Mouse (Mus musculus) neural tube, embryonic 13.5 days (tissue): ENCODE measurements around the gene Arhgef10l. TPM values are rescaled to one million over a fixed set of nuclear protein-coding genes. Genes with fewer than 3 reads are reported as not detected.

Source experiments
- ATAC-seq: fragments of 200-750 bp; cut with Nextera tagmentation; 2 replicates; pipeline ENCODE4 v1.8.0; 2017; ENCODE audit warnings: low read depth, mild to moderate bottlenecking, moderate TSS enrichment, moderate library complexity
- H3K27ac ChIP-seq: fragments of 300-500 bp; sonication (generic); replicated peaks from 2 replicates; pipeline ENCODE4 v1.5.1; 2015; ENCODE audit warnings: moderate library complexity, mild to moderate bottlenecking, inconsistent platforms
- H3K27me3 ChIP-seq: fragments of 300-500 bp; sonication (generic); 2 replicates; pipeline ENCODE4 v1.6.1; 2015; ENCODE audit warnings: mild to moderate bottlenecking, inconsistent platforms
- H3K36me3 ChIP-seq: fragments of 300-500 bp; sonication (generic); 2 replicates; pipeline ENCODE4 v1.6.1; 2015; ENCODE audit warnings: mild to moderate bottlenecking, inconsistent platforms
- H3K4me1 ChIP-seq: fragments of 300-500 bp; sonication (generic); replicated peaks from 2 replicates; pipeline ENCODE4 v1.6.1; 2015; ENCODE audit warnings: inconsistent platforms
- H3K4me2 ChIP-seq: fragments of 300-500 bp; sonication (generic); 2 replicates; pipeline ENCODE4 v1.6.1; 2015; ENCODE audit warnings: inconsistent platforms, mild to moderate bottlenecking, moderate library complexity
- H3K4me3 ChIP-seq: fragments of 300-500 bp; sonication (generic); 2 replicates; pipeline ENCODE4 v1.5.1; 2015; ENCODE audit warnings: mild to moderate bottlenecking, inconsistent platforms
- H3K9ac ChIP-seq: fragments of 300-500 bp; sonication (generic); 2 replicates; pipeline ENCODE4 v1.6.1; 2015; ENCODE audit warnings: moderate library complexity, mild to moderate bottlenecking, inconsistent platforms
- H3K9me3 ChIP-seq: fragments of 300-500 bp; sonication (generic); 2 replicates; pipeline ENCODE4 v1.6.1; 2016; ENCODE audit warnings: inconsistent platforms
- WGBS: fragments of 180-500 bp; shearing (Covaris S2); methylation state at CpG from one replicate; pipeline ENCODE4 v1.1.7; 2015; 5-methylcytosine and 5-hydroxymethylcytosine counted together
- polyA plus RNA-seq: library from polyadenylated mRNA; unstranded; fragments of >200 nt; fragmentation: Nextera tagmentation; extraction: Ambion mirVana; gene quantifications from 2 replicates; pipeline ENCODE4 v1.2.1, GENCODE M21; 2015

Arhgef10l gene
- polyA plus RNA-seq, 1 experiment from 2014 or later, result 28.6 TPM

GRCm38 (mm10) chr4:140649207-140649591 lies 16.6 kb downstream of the Arhgef10l start:
- Histone ChIP-seq H3K4me3 (peak overlapping the region; percentile 80), H3K4me1 (peaks cover 56% of the 10 kb centered on the region), H3K4me2 (peak overlapping the region; percentile 77), H3K27ac (peak overlapping the region; percentile 97), H3K9me3 (no peaks in the 10 kb centered on the region), H3K36me3 (peaks cover 9% of the 10 kb centered on the region; the same call in 1 of the 2 replicates), H3K27me3 (no peaks in the 10 kb centered on the region), H3K9ac (peak overlapping the region; percentile 98)
- 19% methylated on average over 9 of the region's 9 CpGs for WGBS
- ATAC-seq, result no peak

GRCm38 (mm10) chr4:140648443-140649206 lies 17.2 kb downstream of the Arhgef10l start:
- Histone ChIP-seq H3K4me2 (peak overlapping the region; percentile 77), H3K4me3 (peak overlapping the region; percentile 80), H3K4me1 (peaks cover 54% of the 10 kb centered on the region), H3K36me3 (peaks cover 13% of the 10 kb centered on the region; the same call in 1 of the 2 replicates), H3K9ac (peak overlapping the region; percentile 98), H3K27me3 (no peaks in the 10 kb centered on the region), H3K27ac (peak overlapping the region; percentile 97), H3K9me3 (no peaks in the 10 kb centered on the region)
- peak; percentile 81 for ATAC-seq
- WGBS, result under 1% methylated on average over 26 of the region's 50 CpGs

- WGBS, result 2% methylated on average over 12 of the region's 12 CpGs
- H3K36me3 ChIP-seq, result peaks cover 17% of the 10 kb centered on the region; the same call in 1 of the 2 replicates
- peaks cover 53% of the 10 kb centered on the region for H3K4me1 ChIP-seq
- H3K9me3 ChIP-seq, result 0 out of 2 replicates have a peak, but pooled peaks cover 4% of the 10 kb centered on the region
- peak overlapping the region; percentile 98 for H3K9ac ChIP-seq
- ATAC-seq, result peak; percentile 64
- H3K4me3 ChIP-seq, result peak overlapping the region; percentile 80
- peak overlapping the region; percentile 77 for H3K4me2 ChIP-seq
- peak overlapping the region; percentile 97 for H3K27ac ChIP-seq
- H3K27me3 ChIP-seq, result no peaks in the 10 kb centered on the region
Measured at GRCm38 (mm10) chr4:140647711-140648421, 17.9 kb downstream of the Arhgef10l start.

- Histone ChIP-seq H3K4me2 (no peak overlapping the region), H3K36me3 (peaks cover 17% of the 10 kb centered on the region; the same call in 1 of the 2 replicates), H3K27me3 (no peaks in the 10 kb centered on the region), H3K9ac (no peak overlapping the region), H3K4me1 (peaks cover 71% of the 10 kb centered on the region), H3K27ac (no peak overlapping the region), H3K9me3 (0 out of 2 replicates have a peak, but pooled peaks cover 4% of the 10 kb centered on the region), H3K4me3 (no peak overlapping the region)
- no peak for ATAC-seq
- 90% methylated on average over 3 of the region's 3 CpGs for WGBS
Measured at GRCm38 (mm10) chr4:140645638-140646037, 20.2 kb downstream of the Arhgef10l start.

GRCm38 (mm10) chr4:140644701-140645100 lies 21.1 kb downstream of the Arhgef10l start:
- 30% methylated on average over 3 of the region's 3 CpGs for WGBS
- no peak for ATAC-seq
- H3K4me3 ChIP-seq, result no peak overlapping the region
- peaks cover 78% of the 10 kb centered on the region for H3K4me1 ChIP-seq
- H3K27ac ChIP-seq, result no peak overlapping the region
- H3K9me3 ChIP-seq, result 0 out of 2 replicates have a peak, but pooled peaks cover 4% of the 10 kb centered on the region
- no peak overlapping the region for H3K4me2 ChIP-seq
- H3K36me3 ChIP-seq, result peaks cover 24% of the 10 kb centered on the region; the same call in 1 of the 2 replicates
- H3K9ac ChIP-seq, result 0 out of 2 replicates have a peak overlapping the region, but pooled peaks have one; percentile 13
- H3K27me3 ChIP-seq, result no peaks in the 10 kb centered on the region

GRCm38 (mm10) chr4:140644276-140644675 lies 21.5 kb downstream of the Arhgef10l start:
- Histone ChIP-seq H3K36me3 (peaks cover 27% of the 10 kb centered on the region), H3K9ac (0 out of 2 replicates have a peak overlapping the region, but pooled peaks have one; percentile 13), H3K4me1 (peaks cover 78% of the 10 kb centered on the region), H3K4me3 (no peak overlapping the region), H3K4me2 (no peak overlapping the region), H3K9me3 (0 out of 2 replicates have a peak, but pooled peaks cover 4% of the 10 kb centered on the region), H3K27ac (0 out of 2 replicates have a peak overlapping the region, but pooled peaks have one; percentile 10), H3K27me3 (no peaks in the 10 kb centered on the region)
- WGBS, result 50% methylated on average over 6 of the region's 6 CpGs
- no peak for ATAC-seq

GRCm38 (mm10) chr4:140642378-140642777 lies 23.4 kb downstream of the Arhgef10l start:
- H3K27ac ChIP-seq, result peak overlapping the region; percentile 33; the same call in 1 of the 2 replicates
- no peak overlapping the region for H3K9ac ChIP-seq
- no peak overlapping the region for H3K4me3 ChIP-seq
- peaks cover 81% of the 10 kb centered on the region for H3K4me1 ChIP-seq
- peaks cover 34% of the 10 kb centered on the region for H3K36me3 ChIP-seq
- no peak overlapping the region for H3K4me2 ChIP-seq
- 86% methylated on average over 4 of the region's 4 CpGs for WGBS
- ATAC-seq, result no peak
- H3K27me3 ChIP-seq, result no peaks in the 10 kb centered on the region
- H3K9me3 ChIP-seq, result 0 out of 2 replicates have a peak, but pooled peaks cover 4% of the 10 kb centered on the region

- ATAC-seq, result no peak
- Histone ChIP-seq H3K4me3 (no peak overlapping the region), H3K9ac (no peak overlapping the region), H3K4me2 (no peak overlapping the region), H3K27me3 (no peaks in the 10 kb centered on the region), H3K9me3 (0 out of 2 replicates have a peak, but pooled peaks cover 4% of the 10 kb centered on the region), H3K4me1 (peaks cover 80% of the 10 kb centered on the region), H3K36me3 (peaks cover 36% of the 10 kb centered on the region), H3K27ac (no peak overlapping the region; the same call in 1 of the 2 replicates)
- 70% methylated on average over 5 of the region's 5 CpGs for WGBS
Measured at GRCm38 (mm10) chr4:140641414-140641918, 24.3 kb downstream of the Arhgef10l start.

GRCm38 (mm10) chr4:140640668-140641067 lies 25.1 kb downstream of the Arhgef10l start:
- 86% methylated on average over 9 of the region's 9 CpGs for WGBS
- Histone ChIP-seq H3K9me3 (0 out of 2 replicates have a peak, but pooled peaks cover 4% of the 10 kb centered on the region), H3K4me1 (peaks cover 79% of the 10 kb centered on the region), H3K36me3 (peaks cover 31% of the 10 kb centered on the region), H3K27ac (no peak overlapping the region), H3K4me3 (no peak overlapping the region), H3K4me2 (no peak overlapping the region), H3K9ac (no peak overlapping the region), H3K27me3 (no peaks in the 10 kb centered on the region)
- no peak for ATAC-seq

GRCm38 (mm10) chr4:140640242-140640523 lies 25.6 kb downstream of the Arhgef10l start:
- H3K9ac ChIP-seq, result no peak overlapping the region
- no peak for ATAC-seq
- 78% methylated on average over 8 of the region's 8 CpGs for WGBS
- H3K9me3 ChIP-seq, result 0 out of 2 replicates have a peak, but pooled peaks cover 4% of the 10 kb centered on the region
- H3K4me1 ChIP-seq, result peaks cover 79% of the 10 kb centered on the region
- H3K4me3 ChIP-seq, result no peak overlapping the region
- H3K4me2 ChIP-seq, result no peak overlapping the region
- peaks cover 30% of the 10 kb centered on the region for H3K36me3 ChIP-seq
- no peaks in the 10 kb centered on the region for H3K27me3 ChIP-seq
- H3K27ac ChIP-seq, result no peak overlapping the region

- ATAC-seq, result no peak
Measured at GRCm38 (mm10) chr4:140639431-140640241, 26.2 kb downstream of the Arhgef10l start.

More at GRCm38 (mm10) chr4:140639431-140640241, 26.2 kb downstream of the Arhgef10l start:
- peaks cover 79% of the 10 kb centered on the region for H3K4me1 ChIP-seq
- no peak overlapping the region for H3K9ac ChIP-seq
- WGBS, result 90% methylated on average over 28 of the region's 28 CpGs
- 0 out of 2 replicates have a peak, but pooled peaks cover 4% of the 10 kb centered on the region for H3K9me3 ChIP-seq
- no peak overlapping the region for H3K27ac ChIP-seq
- H3K4me3 ChIP-seq, result no peak overlapping the region
- peaks cover 30% of the 10 kb centered on the region for H3K36me3 ChIP-seq
- H3K27me3 ChIP-seq, result no peaks in the 10 kb centered on the region
- no peak overlapping the region for H3K4me2 ChIP-seq
